8 mouse cellular contexts compared by ENCODE assay signal in genomic region chr11:95185700-95186099, GRCm38 (mm10). TPM values are rescaled to one million over a fixed set of nuclear protein-coding genes. Genes with fewer than 3 reads are reported as not detected.
A peak's percentile ranks its signal among the peaks of the same experiment; 100 is the strongest.
DNase-seq lines count a peak whose midpoint lies in the region; ATAC-seq and TF ChIP-seq lines count a peak whose summit lies in the region.
"Had no signal": no experiment of that assay in that cellular context is flagged by ENCODE, and none has a peak within 500 bp of the region (broad histone marks: within the 10 kb centered on the region; RNA-seq: fewer than 3 reads in every experiment).

No protein-coding gene starts in this region.

- no peak overlapping the region for H3K4me2 ChIP-seq in embryonic facial prominence, embryonic 13.5 days

- no peak for ATAC-seq in embryonic facial prominence, embryonic 13.5 days (ENCODE audit: insufficient number of reproducible peaks, insufficient read depth, low FRiP score, low TSS enrichment, low read depth)

- no peak for TF ChIP-seq POLR2A in kidney, adult 2 months (IDR thresholded peaks at IDR 0.05; ENCODE audit: low read depth, low read length)

- intact Hi-C loops in heart, postnatal 14 days (cut with DNase I), result no loop called here

- no peaks in the 10 kb centered on the region for H3K9me3 ChIP-seq in embryonic facial prominence, embryonic 13.5 days

- H3K4me3 ChIP-seq in kidney, adult 2 months (ENCODE audit: insufficient read depth, low read depth, low read length), result no peak overlapping the region
- H3K4me3 ChIP-seq in embryonic facial prominence, embryonic 13.5 days, result no peak overlapping the region

- peak; percentile 6 for DNase-seq in kidney, adult 2 months
- DNase-seq in kidney, adult 11 months, result no peak
- peak; percentile 14 to 38 for DNase-seq in heart, postnatal 14 days
- peak; percentile 73 for DNase-seq in lung, postnatal 10 days
- no peak for DNase-seq in right cerebral cortex, postnatal 25 days
- DNase-seq in testis, postnatal 10 days (ENCODE audit: low spot score), result no peak

- H3K9ac ChIP-seq in embryonic facial prominence, embryonic 13.5 days, result 0 out of 2 replicates have a peak overlapping the region, but pooled peaks have one; percentile 4

- H3K27ac ChIP-seq in kidney, adult 2 months (ENCODE audit: insufficient read depth, low read depth, low read length), result no peak overlapping the region
- peak overlapping the region; percentile 49; the same call in 1 of the 2 replicates for H3K27ac ChIP-seq in embryonic facial prominence, embryonic 13.5 days

- no peak for TF ChIP-seq CTCF in kidney, adult 2 months (conservative IDR thresholded peaks at IDR 0.05; ENCODE audit: insufficient read depth, insufficient read length, low read depth, low read length)

- no peaks in the 10 kb centered on the region for H3K4me1 ChIP-seq in kidney, adult 2 months (ENCODE audit: control insufficient read depth, insufficient read depth, low read length)
- H3K4me1 ChIP-seq in embryonic facial prominence, embryonic 13.5 days, result peaks cover 65% of the 10 kb centered on the region

- WGBS in kidney, adult 2 months, result 45% methylated on average over 11 of the region's 11 CpGs
- 29% methylated on average over 11 of the region's 11 CpGs for WGBS in embryonic facial prominence, embryonic 13.5 days

- H3K27me3 ChIP-seq in kidney, adult 2 months (replicated peaks; ENCODE audit: control insufficient read depth, insufficient read depth, low read length), result no peaks in the 10 kb centered on the region
- no peaks in the 10 kb centered on the region for H3K27me3 ChIP-seq in embryonic facial prominence, embryonic 13.5 days

- H3K36me3 ChIP-seq in kidney, adult 2 months (ENCODE audit: control insufficient read depth, insufficient read depth, low read length), result no peaks in the 10 kb centered on the region
- H3K36me3 ChIP-seq in embryonic facial prominence, embryonic 13.5 days, result no peaks in the 10 kb centered on the region

RNA-seq across cellular contexts. Expression of gene Dlx4, which starts 39.6 kb away (rescaled TPM):
- polyA plus RNA-seq in kidney, adult 2 months (2012; rRNA removed), result 0.07 TPM in 1 of 2 replicates, not detected in the other
- polyA plus RNA-seq in embryonic facial prominence, embryonic 13.5 days (2015; fragmentation: Nextera tagmentation; extraction: Ambion mirVana), result 3.0 and 3.8 TPM in 2 replicates
- total RNA-seq in heart, postnatal 14 days (2021), result under 1 TPM in 1 of 2 experiments, not detected in 1; 0.17 TPM
- total RNA-seq: left cerebral cortex, postnatal 10 days had no signal

Comparison
In these comparisons a context has a peak if more than half of its experiments do, and no peak if none do; other contexts are left out.
1. DNase-seq: peak in kidney, adult 2 months (single experiment), heart, postnatal 14 days (2 of 2) and lung, postnatal 10 days (single experiment); none in kidney, adult 11 months (single experiment), right cerebral cortex, postnatal 25 days (single experiment) and testis, postnatal 10 days (single experiment).